Mouse (Mus musculus) embryonic stem cell, embryonic (primary cell): ENCODE data around the gene Dlgap4.

Experiments used
- CTCF ChIA-PET, 4 experiments: fragments of 300-600 bp in 2 of 4; fragments of 350-600 bp in 2 of 4; sonication (Branson Sonifier 250); formaldehyde crosslinking; loops; one replicate each; lab custom pipeline; 2022; ENCODE audit warnings: inconsistent platforms in 2 of 4; lab: Charles Lee
- POLR2A ChIA-PET, 4 experiments: fragments of 300-600 bp in 2 of 4; fragments of 350-600 bp in 2 of 4; sonication (Branson Sonifier 250); formaldehyde crosslinking; loops; one replicate each; lab custom pipeline; 2022; ENCODE audit warnings: antibody characterized with exemption in 4 of 4, inconsistent platforms in 1 of 4; lab: Charles Lee

Gene Dlgap4

DNA sequence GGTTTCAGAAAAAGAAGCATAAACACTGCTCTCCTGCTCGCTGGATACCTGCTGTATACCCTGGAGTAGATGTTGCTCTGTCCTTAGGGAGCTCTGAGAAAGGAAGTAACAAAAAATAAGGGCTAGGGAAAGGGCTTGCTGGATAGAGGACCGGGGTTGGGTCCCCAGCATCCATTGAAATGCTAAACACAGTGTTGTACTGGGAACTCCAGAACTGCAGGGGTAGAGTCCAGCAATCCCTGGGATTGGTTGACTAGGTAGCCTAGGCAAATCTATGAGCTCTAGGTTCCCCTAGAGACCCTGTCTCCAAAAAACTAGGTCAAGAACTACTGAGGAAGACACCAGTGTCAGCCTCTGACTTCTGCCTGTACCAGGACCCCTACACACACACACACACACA is 27.6 kb downstream of the Dlgap4 start:
- CTCF ChIA-PET: interaction anchor here in 2 of 4 experiments (0.5 to 1.7 kb wide), 5 partner anchors 15 to 828 kb away, joined by 3 to 10 read pairs (median 4); no protein-coding TSS in a partner anchor
- POLR2A ChIA-PET: interaction anchor here in 3 of 4 experiments (0.6 to 7.6 kb wide), 30 partner anchors 9 to 375 kb away, joined by 3 to 40 read pairs (median 4); partner anchors contain the start of genes Aar2 (in 1 of the 3) and Dlgap4 (in 1 of the 3)

- CTCF ChIA-PET: interaction anchor here in 3 of 4 experiments (0.6 to 2.6 kb wide), 6 partner anchors 12 to 782 kb away, joined by 3 to 10 read pairs (median 3); no protein-coding TSS in a partner anchor
- POLR2A ChIA-PET: interaction anchor here in 3 of 4 experiments (0.9 to 7.6 kb wide), 29 partner anchors 10 to 561 kb away, joined by 3 to 40 read pairs (median 5); partner anchors contain the start of genes Rbl1 (in 1 of the 3) and Tgif2 (in 1 of the 3)
Observed at GRCm38 (mm10) chr2:156642931-156643330, 29.4 kb downstream of the Dlgap4 start.

- CTCF ChIA-PET: interaction anchor here in 2 of 4 experiments (0.6 to 2.6 kb wide), 5 partner anchors 13 to 782 kb away, joined by 3 to 10 read pairs (median 3); no protein-coding TSS in a partner anchor
- POLR2A ChIA-PET: interaction anchor here in 3 of 4 experiments (0.6 to 7.6 kb wide), 32 partner anchors 9 to 561 kb away, joined by 3 to 40 read pairs (median 5); partner anchors contain the start of genes Rbl1 (in 1 of the 3) and Tgif2 (in 1 of the 3)
Observed at GRCm38 (mm10) chr2:156643406-156643805, 29.9 kb downstream of the Dlgap4 start.

- CTCF ChIA-PET: interaction anchor here (0.5 to 1.7 kb wide), 5 partner anchors 13 to 123 kb away, joined by 3 to 9 read pairs (median 3); no protein-coding TSS in a partner anchor
- POLR2A ChIA-PET: interaction anchor here (0.7 to 7.6 kb wide), 20 partner anchors 8 to 219 kb away, joined by 3 to 40 read pairs (median 4); no protein-coding TSS in a partner anchor
Observed at GRCm38 (mm10) chr2:156645145-156645544, 31.6 kb downstream of the Dlgap4 start.

DNA sequence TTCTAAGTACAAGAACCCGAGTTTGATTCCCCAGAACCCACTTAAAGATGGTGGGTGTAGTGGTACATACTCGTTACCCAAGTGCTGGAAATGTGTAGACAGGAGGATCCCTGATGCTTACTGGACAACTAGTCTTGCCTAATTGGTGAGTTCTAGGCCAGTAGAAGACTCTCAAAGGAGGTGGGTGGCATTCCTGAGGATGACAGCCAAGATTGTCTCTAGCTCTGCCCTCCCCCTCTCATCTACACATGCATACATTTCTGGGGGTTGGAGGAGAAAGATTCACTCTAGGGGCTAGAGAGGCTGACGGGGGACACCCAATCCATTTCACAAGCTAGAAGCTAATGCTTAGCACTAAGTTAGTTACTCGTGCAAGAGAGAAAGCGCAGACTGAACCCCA is 33.4 kb downstream of the Dlgap4 start:
- POLR2A ChIA-PET: interaction anchor here in 3 of 4 experiments (0.6 to 7.6 kb wide), 4 partner anchors 13 to 702 kb away, joined by 3 to 40 read pairs (median 4); partner anchors contain the start of gene Gdf5 (in 1 of the 3)
- CTCF ChIA-PET: interaction anchor here in 2 of 4 experiments (0.9 to 2.3 kb wide), 3 partner anchors 12 to 17 kb away, joined by 3 to 9 read pairs (median 3); no protein-coding TSS in a partner anchor

GRCm38 (mm10) chr2:156648042-156648441 is 34.5 kb downstream of the Dlgap4 start:
- ChIA-PET CTCF (interaction anchor here in 3 of 4 experiments (0.8 to 2.3 kb wide), 3 partner anchors 10 to 13 kb away, joined by 3 to 9 read pairs (median 4); no protein-coding TSS in a partner anchor), POLR2A (interaction anchor here (0.5 to 1.7 kb wide), 8 partner anchors 9 to 333 kb away, joined by 3 to 5 read pairs (median 3); partner anchors contain the start of gene Dlgap4 (in 1 of the 4))

DNA sequence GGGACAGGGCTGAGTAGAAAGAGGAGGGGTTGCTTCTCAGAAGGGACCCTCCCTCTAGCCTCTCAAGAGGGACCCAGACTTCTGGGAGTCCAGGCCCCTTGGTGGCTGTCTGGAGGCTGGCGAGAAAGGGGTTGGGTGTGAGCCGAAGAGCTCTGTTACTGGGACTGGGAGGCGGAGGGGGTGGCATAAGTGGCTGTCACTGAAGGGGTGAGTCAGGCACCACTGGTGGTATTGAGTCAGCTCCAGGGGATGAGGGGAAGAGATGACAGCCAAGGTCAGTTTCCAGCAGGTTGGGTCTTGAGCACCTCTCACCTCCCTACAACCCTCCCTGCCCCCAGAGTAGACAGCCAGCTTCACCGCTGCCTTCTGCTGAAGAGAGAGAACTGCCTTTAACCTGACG is 35.9 kb downstream of the Dlgap4 start:
- POLR2A ChIA-PET: interaction anchor here in 3 of 4 experiments (0.8 to 1.7 kb wide), 5 partner anchors 10 to 36 kb away, joined by 3 read pairs; partner anchors contain the start of gene Dlgap4 (in 1 of the 3)
- CTCF ChIA-PET: interaction anchor here in 2 of 4 experiments (0.8 to 1.4 kb wide), 2 partner anchors 9 kb away, joined by 3 read pairs; no protein-coding TSS in a partner anchor

DNA sequence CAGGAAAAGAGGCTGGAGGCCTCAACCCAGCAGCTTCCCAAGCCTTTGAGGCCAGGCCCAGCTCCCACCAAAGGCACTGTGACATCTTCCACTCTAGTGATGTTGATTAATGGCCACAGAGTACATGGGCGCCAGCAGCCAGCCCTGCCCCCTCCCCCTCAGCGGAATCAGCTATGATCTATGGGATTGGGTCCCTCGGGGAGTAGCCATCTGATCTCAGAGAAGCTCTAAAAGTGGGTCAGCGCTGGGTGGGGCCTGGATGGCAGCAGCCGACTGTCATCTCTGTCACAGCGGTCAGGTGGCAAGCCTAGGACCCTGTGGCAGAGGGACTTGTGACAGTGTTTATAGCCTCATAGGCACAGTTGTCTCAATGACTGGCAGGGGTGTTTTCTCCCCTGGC is 37.5 kb downstream of the Dlgap4 start:
- POLR2A ChIA-PET: interaction anchor here in 1 of 4 experiments (4.5 kb wide), 1 partner anchor 8 kb away, joined by 36 read pairs; no protein-coding TSS in a partner anchor

GRCm38 (mm10) chr2:156652841-156653240 is 39.3 kb downstream of the Dlgap4 start:
- POLR2A ChIA-PET: interaction anchor here in 2 of 4 experiments (1.0 to 4.5 kb wide), 4 partner anchors 10 to 80 kb away, joined by 3 to 36 read pairs (median 4); no protein-coding TSS in a partner anchor
- CTCF ChIA-PET: no interaction called here

More for the DNA sequence above, 37.5 kb downstream of the Dlgap4 start:
- CTCF ChIA-PET: interaction anchor here in 1 of 4 experiments (0.6 kb wide), 1 partner anchor 1632 kb away, joined by 7 read pairs; no protein-coding TSS in a partner anchor

DNA sequence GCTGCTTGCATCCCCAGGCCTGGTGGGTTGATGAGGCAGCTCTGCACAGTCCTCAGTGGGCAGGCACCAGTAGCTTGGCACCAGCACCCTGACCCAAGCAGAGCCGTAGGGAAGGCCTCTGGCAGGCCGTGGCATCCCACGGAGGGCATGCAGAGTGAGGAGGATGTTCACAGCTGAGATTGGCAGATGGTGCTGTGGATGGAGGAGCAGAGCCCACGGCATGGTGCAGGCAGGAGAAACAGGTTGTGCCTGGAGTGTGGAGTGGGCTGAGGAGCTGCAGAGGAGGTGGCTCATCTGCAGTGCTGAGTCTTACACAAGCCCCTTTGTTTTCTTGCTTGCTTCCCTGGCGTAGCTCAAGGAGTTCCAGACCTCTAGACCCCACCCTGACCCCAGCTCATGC is 40.6 kb downstream of the Dlgap4 start:
- ChIA-PET CTCF (interaction anchor here in 1 of 4 experiments (1.4 kb wide), 1 partner anchor 11 kb away, joined by 3 read pairs; no protein-coding TSS in a partner anchor), POLR2A (interaction anchor here in 3 of 4 experiments (0.5 to 4.5 kb wide), 6 partner anchors 11 to 1317 kb away, joined by 3 to 36 read pairs (median 4); no protein-coding TSS in a partner anchor)

GRCm38 (mm10) chr2:156655626-156656025 is 42.1 kb downstream of the Dlgap4 start:
- ChIA-PET CTCF (interaction anchor here in 2 of 4 experiments (0.7 to 1.4 kb wide), 4 partner anchors 13 to 350 kb away, joined by 3 to 4 read pairs (median 3); no protein-coding TSS in a partner anchor), POLR2A (interaction anchor here in 2 of 4 experiments (1.0 to 4.5 kb wide), 4 partner anchors 12 to 115 kb away, joined by 3 to 36 read pairs (median 6); no protein-coding TSS in a partner anchor)

DNA sequence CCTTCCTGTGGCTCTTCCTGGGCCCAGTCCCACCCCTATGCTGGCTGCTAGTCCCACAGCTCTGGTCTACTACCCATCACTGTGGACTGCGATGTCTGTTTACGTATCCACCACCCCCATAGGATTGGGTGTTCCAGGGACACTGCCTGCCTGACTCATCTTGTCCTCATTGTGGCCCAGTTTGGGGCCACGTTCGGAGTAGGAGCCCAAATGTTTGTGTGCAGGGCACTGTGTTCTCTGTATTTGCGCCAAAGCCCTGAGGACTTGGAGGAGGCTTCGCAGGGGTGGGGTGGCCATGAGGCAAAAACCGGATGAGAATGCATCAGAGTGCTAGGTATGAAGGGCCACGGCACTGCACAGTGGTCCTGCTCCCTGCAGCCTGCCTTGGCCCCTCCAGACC is 44.0 kb downstream of the Dlgap4 start:
- POLR2A ChIA-PET: interaction anchor here (0.6 to 6.4 kb wide), 8 partner anchors 12 to 41 kb away, joined by 3 to 40 read pairs (median 4); no protein-coding TSS in a partner anchor
- CTCF ChIA-PET: interaction anchor here in 3 of 4 experiments (0.6 to 2.1 kb wide), 6 partner anchors 8 to 30 kb away, joined by 4 to 10 read pairs (median 9); no protein-coding TSS in a partner anchor

- POLR2A ChIA-PET: interaction anchor here in 3 of 4 experiments (0.8 to 6.4 kb wide), 11 partner anchors 13 to 39 kb away, joined by 3 to 40 read pairs (median 4); no protein-coding TSS in a partner anchor
- CTCF ChIA-PET: interaction anchor here (0.6 to 2.1 kb wide), 30 partner anchors 8 to 262 kb away, joined by 3 to 10 read pairs (median 3); no protein-coding TSS in a partner anchor
Observed at GRCm38 (mm10) chr2:156658221-156658620, 44.7 kb downstream of the Dlgap4 start.

- CTCF ChIA-PET: interaction anchor here (0.6 to 2.1 kb wide), 32 partner anchors 9 to 160 kb away, joined by 3 to 10 read pairs (median 3); no protein-coding TSS in a partner anchor
- POLR2A ChIA-PET: interaction anchor here (0.5 to 6.4 kb wide), 14 partner anchors 14 to 1947 kb away, joined by 3 to 40 read pairs (median 4); no protein-coding TSS in a partner anchor
Observed at GRCm38 (mm10) chr2:156658751-156659150, 45.2 kb downstream of the Dlgap4 start.

DNA sequence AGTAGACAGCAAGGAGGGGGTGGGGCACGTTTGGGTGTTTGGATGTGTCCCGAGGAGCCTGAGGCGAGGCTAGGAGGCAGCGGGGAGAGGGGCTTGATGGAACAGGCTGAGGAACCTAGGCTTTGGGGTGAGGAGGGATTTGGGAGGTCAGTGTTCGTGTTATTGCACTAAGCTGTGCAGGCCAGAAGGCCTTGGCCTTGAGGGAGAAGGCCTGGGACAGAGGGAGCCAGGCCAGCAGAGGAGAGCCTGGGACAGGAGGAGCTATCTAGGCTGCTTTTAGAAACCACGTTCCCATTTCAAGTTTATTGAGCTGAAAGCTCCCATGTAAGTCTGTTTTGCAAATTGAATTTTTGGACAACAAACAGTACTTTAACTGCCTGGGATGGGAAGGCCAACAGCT is 46.5 kb downstream of the Dlgap4 start:
- ChIA-PET CTCF (interaction anchor here in 3 of 4 experiments (0.7 to 1.7 kb wide), 3 partner anchors 15 to 46 kb away, joined by 3 read pairs; no protein-coding TSS in a partner anchor), POLR2A (interaction anchor here in 2 of 4 experiments (0.6 to 6.4 kb wide), 4 partner anchors 13 to 343 kb away, joined by 3 to 40 read pairs (median 3); no protein-coding TSS in a partner anchor)

DNA sequence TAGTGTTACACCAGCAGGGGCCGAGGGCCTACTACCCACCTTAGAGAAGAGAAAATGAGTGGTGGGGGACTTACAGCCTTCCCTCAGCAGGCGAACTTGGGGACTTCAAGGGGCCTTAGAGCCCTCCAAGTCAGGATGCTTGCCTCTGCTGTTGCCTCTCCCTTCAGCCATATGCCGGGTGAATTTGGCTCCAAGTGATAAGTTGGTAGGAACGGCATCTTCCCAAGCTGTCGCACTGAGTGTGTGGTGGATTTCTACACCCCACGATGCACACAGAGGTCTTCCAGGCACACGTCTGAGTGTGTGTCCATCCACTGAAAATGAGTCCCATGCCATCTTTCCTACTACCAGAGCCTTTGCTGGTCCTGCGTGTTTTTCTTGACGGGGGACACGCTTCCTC is 49.7 kb downstream of the Dlgap4 start:
- CTCF ChIA-PET: interaction anchor here in 1 of 4 experiments (0.6 to 0.7 kb wide), 2 partner anchors 146 to 782 kb away, joined by 3 read pairs; no protein-coding TSS in a partner anchor
- POLR2A ChIA-PET: interaction anchor here in 1 of 4 experiments (6.4 kb wide), 1 partner anchor 20 kb away, joined by 40 read pairs; no protein-coding TSS in a partner anchor

DNA sequence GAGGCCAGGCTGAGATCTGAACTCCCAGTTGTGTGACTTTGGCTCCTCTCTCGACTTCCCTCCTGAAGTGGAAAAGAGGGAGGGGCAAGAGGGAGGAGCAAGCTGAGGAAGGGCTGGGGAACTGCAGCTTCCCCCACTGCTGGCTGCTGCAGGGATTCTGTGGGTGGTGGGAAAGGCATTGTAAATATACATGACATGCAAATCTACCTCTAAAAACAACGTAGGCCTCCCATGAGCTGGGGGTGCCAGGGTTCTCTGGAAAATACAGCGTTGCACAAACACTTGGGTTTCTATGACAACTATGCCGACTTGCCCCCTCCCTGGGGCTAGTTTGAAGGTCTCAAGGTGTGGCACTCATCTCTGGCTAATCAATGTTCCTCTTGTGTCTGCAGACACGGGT is 50.9 kb downstream of the Dlgap4 start:
- POLR2A ChIA-PET: interaction anchor here in 2 of 4 experiments (0.7 to 0.9 kb wide), 2 partner anchors 12 kb away, joined by 3 to 4 read pairs; no protein-coding TSS in a partner anchor
- CTCF ChIA-PET: interaction anchor here in 2 of 4 experiments (0.5 to 1.0 kb wide), 3 partner anchors 10 to 123 kb away, joined by 3 to 6 read pairs (median 5); no protein-coding TSS in a partner anchor
